Mouse (Mus musculus) limb, embryonic 10.5 days (tissue): ENCODE results near the gene Gm37240. TPM values are rescaled to one million over a fixed set of nuclear protein-coding genes. Genes with fewer than 3 reads are reported as not detected.

ENCODE experiments used
- DNase-seq: peaks from one replicate; pipeline ENCODE4 v3.0.0-alpha.2; 2017; ENCODE audit warnings: low spot score
- H3K27ac ChIP-seq: fragments of 300-500 bp; sonication (generic); 2 replicates; pipeline ENCODE4 v1.5.1; 2016; ENCODE audit warnings: mild to moderate bottlenecking
- H3K27me3 ChIP-seq: fragments of 300-500 bp; sonication (generic); 2 replicates; pipeline ENCODE4 v1.6.1; 2016; ENCODE audit warnings: low read depth, mild to moderate bottlenecking; ENCODE audit not compliant: poor library complexity, severe bottlenecking
- H3K36me3 ChIP-seq: fragments of 300-500 bp; sonication (generic); 2 replicates; pipeline ENCODE4 v1.6.1; 2016; ENCODE audit warnings: mild to moderate bottlenecking, moderate library complexity
- H3K4me1 ChIP-seq: fragments of 300-500 bp; sonication (generic); 2 replicates; pipeline ENCODE4 v1.6.1; 2016
- H3K4me3 ChIP-seq: fragments of 300-500 bp; sonication (generic); 2 replicates; pipeline ENCODE4 v1.5.1; 2016; ENCODE audit warnings: mild to moderate bottlenecking, moderate library complexity
- H3K9me3 ChIP-seq: fragments of 300-500 bp; sonication (generic); replicated peaks from 2 replicates; pipeline ENCODE4 v1.6.1; 2016; ENCODE audit warnings: mild to moderate bottlenecking
- WGBS: fragments of 180-500 bp; shearing (Covaris S2); methylation state at CpG from one replicate; pipeline ENCODE4 v1.1.7; 2016; 5-methylcytosine and 5-hydroxymethylcytosine counted together
- polyA plus RNA-seq: library from polyadenylated mRNA; unstranded; fragments of >200 nt; fragmentation: Nextera tagmentation; extraction: Ambion mirVana; gene quantifications from 2 replicates; pipeline ENCODE4 v1.2.1, GENCODE M21; 2016

Gm37240 gene
- polyA plus RNA-seq, 1 experiment from 2014 or later, result 3.1 TPM

DNA sequence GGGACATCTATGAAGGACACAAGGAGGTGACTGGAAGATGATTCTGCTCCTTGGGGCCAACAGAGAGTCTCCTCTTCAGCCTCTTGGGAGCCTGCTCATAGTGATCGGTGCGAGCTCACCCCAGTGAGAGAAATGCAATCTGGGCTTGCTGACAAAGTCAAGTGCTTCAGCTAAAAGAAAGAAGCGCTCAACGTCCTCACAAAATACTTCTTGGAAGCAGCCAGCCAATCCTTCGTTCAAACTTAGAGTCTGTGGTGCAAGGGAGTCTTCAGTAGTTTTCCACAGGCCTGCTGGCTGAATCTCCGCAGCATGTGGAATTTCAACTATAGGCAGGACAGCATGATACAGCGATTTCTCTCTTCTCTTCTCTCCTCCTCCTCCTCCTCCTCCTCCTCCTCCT, 680.8 kb downstream of the Gm37240 start:
- 89% methylated on average over 7 of the region's 7 CpGs for WGBS
- Histone ChIP-seq H3K36me3 (no peaks in the 10 kb centered on the region), H3K27ac (no peak overlapping the region), H3K4me1 (0 out of 2 replicates have a peak, but pooled peaks cover 3% of the 10 kb centered on the region), H3K27me3 (no peaks in the 10 kb centered on the region), H3K9me3 (no peaks in the 10 kb centered on the region), H3K4me3 (no peak overlapping the region)
- no peak for DNase-seq

DNA sequence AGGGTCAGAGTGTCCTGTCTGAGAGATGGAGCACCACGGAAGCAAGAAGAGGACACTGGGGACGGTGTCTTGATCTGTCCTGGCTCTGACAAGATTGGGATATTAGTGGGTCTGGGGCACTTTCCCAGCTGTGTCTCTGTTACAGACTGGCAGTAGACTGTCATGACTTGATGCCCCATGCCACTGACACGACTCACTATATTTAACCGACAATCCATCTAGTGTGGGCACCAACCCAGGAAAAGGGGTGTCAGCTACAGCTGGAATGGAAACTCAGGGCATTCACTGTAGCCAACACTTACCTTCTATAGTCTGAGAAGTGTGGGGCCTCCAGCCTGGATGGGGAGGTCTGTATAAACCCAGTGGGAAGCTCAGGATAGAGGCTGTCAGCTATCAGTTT, 681.4 kb downstream of the Gm37240 start:
- no peak overlapping the region for H3K4me3 ChIP-seq
- 91% methylated on average over 4 of the region's 4 CpGs for WGBS

DNA sequence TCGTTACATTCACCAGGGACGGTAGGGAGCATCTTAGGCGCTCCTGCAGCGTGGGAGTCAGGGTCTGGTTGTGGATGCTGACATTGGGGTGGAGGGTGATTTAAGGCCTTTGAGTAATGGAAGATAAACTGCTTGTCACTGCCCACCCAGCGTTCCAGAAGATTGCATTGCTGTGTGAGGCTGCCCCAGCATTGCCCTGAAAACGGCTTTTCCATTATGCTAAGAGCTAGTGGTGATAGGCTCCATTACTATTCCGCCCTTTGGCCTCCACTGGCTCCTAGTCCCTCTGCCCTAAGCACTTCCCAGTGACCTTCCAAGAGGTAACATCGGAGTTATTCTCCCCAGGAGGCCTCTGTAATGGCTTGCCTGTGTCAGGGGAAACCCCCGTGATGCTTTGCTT, 683.7 kb downstream of the Gm37240 start:
- H3K9me3 ChIP-seq, result no peaks in the 10 kb centered on the region
- 47% methylated on average over 9 of the region's 9 CpGs for WGBS
- H3K36me3 ChIP-seq, result no peaks in the 10 kb centered on the region
- DNase-seq, result no peak
- H3K4me1 ChIP-seq, result 0 out of 2 replicates have a peak, but pooled peaks cover 3% of the 10 kb centered on the region
- no peak overlapping the region for H3K4me3 ChIP-seq
- H3K27me3 ChIP-seq, result no peaks in the 10 kb centered on the region
- no peak overlapping the region for H3K27ac ChIP-seq

More for the DNA sequence above, 681.4 kb downstream of the Gm37240 start:
- Histone ChIP-seq H3K27me3 (no peaks in the 10 kb centered on the region), H3K27ac (no peak overlapping the region), H3K9me3 (no peaks in the 10 kb centered on the region), H3K36me3 (no peaks in the 10 kb centered on the region), H3K4me1 (0 out of 2 replicates have a peak, but pooled peaks cover 3% of the 10 kb centered on the region)
- no peak for DNase-seq

DNA sequence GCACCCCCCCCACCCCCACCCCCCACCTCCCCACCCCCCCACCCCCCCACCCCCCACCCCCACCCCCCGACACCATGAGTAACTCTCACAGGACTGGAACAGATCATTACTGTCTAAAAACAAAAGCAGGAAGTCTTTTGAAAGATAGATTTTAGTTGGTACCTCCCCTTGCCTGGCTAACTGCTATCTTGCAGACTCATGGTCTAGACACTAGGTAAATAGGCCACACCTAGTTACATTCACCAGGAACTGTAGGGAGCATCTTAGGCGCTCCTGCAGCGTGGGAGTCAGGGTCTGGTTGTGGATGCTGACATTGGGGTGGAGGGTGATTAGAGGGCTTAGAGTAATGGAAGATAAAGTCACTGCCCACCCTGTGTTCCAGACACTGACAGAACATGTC, 684.6 kb downstream of the Gm37240 start:
- Histone ChIP-seq H3K36me3 (no peaks in the 10 kb centered on the region), H3K27ac (no peak overlapping the region), H3K27me3 (no peaks in the 10 kb centered on the region), H3K9me3 (no peaks in the 10 kb centered on the region), H3K4me1 (0 out of 2 replicates have a peak, but pooled peaks cover 3% of the 10 kb centered on the region), H3K4me3 (no peak overlapping the region)
- 84% methylated on average over 3 of the region's 3 CpGs for WGBS
- DNase-seq, result no peak

DNA sequence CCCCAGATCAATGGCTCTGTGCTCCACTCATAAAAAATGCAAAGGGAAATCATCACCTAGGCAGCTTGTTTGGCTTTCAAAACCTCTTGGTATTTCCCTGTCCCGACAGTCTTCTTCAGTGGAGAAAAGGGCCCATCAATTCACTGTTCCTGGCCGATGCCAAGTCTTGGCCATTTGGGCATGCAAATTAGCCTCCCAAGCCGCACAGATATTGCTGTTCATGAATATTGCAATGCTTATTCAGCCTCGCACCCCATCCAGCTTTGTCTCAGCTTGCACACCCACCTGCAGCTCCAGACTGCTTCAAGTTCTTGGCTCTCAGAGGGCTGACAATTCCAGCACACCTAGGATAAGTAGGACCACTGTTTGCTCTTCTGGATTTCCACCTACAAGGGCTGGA, 685.5 kb downstream of the Gm37240 start:
- no peaks in the 10 kb centered on the region for H3K36me3 ChIP-seq
- 0 out of 2 replicates have a peak, but pooled peaks cover 3% of the 10 kb centered on the region for H3K4me1 ChIP-seq
- H3K27me3 ChIP-seq, result no peaks in the 10 kb centered on the region
- DNase-seq, result no peak
- H3K4me3 ChIP-seq, result no peak overlapping the region
- 80% methylated on average over 4 of the region's 4 CpGs for WGBS
- no peak overlapping the region for H3K27ac ChIP-seq
- no peaks in the 10 kb centered on the region for H3K9me3 ChIP-seq

DNA sequence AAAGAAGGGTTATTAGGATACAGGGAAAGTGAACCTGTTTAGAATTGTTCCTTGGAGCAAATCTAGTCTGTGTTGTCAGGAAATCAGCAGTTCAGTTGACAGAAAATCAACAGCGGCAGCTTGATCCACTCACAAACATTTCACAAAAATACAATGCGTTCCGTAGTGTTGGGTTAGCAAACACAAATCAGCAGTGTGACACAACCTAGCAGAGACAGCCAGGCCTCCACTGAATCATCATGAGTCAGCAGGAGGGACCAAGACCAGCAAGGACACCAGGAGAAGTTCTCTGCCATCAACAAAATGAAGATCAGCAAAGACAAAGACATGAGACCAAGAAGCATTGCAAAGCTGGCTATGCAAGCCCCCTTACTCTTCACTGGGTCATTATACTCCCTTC, 688.8 kb downstream of the Gm37240 start:
- H3K27ac ChIP-seq, result no peak overlapping the region

DNA sequence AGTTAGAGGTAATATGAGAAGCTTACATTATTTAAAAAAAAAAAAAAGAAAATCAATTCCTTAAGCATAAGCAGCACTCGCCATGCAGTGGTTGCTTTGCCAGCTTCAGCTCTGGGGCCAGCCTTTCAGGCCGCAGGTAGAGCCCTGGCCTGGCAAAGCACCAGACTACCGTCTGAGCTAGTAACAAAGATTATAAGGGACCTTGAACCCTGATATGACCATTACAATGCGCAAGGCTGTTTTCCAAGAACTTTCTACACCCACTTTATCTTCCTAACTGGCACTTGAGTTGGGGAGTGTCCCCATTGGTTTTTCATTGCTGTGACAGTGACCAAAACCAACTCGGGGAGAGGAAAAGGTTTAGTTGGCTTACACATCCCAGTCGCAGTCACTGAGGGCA, 690.2 kb downstream of the Gm37240 start:
- H3K27ac ChIP-seq, result no peak overlapping the region
- DNase-seq, result no peak
- no peak overlapping the region for H3K4me3 ChIP-seq
- H3K9me3 ChIP-seq, result no peaks in the 10 kb centered on the region
- no peaks in the 10 kb centered on the region for H3K36me3 ChIP-seq
- H3K4me1 ChIP-seq, result peaks cover 4% of the 10 kb centered on the region; the same call in 1 of the 2 replicates
- WGBS, result 88% methylated on average over 6 of the region's 6 CpGs
- no peaks in the 10 kb centered on the region for H3K27me3 ChIP-seq

More for the DNA sequence above, 688.8 kb downstream of the Gm37240 start:
- Histone ChIP-seq H3K9me3 (no peaks in the 10 kb centered on the region), H3K4me1 (peaks cover 4% of the 10 kb centered on the region; the same call in 1 of the 2 replicates), H3K27me3 (no peaks in the 10 kb centered on the region), H3K36me3 (no peaks in the 10 kb centered on the region), H3K4me3 (no peak overlapping the region)
- DNase-seq, result no peak
- 96% methylated on average over 3 of the region's 3 CpGs for WGBS

DNA sequence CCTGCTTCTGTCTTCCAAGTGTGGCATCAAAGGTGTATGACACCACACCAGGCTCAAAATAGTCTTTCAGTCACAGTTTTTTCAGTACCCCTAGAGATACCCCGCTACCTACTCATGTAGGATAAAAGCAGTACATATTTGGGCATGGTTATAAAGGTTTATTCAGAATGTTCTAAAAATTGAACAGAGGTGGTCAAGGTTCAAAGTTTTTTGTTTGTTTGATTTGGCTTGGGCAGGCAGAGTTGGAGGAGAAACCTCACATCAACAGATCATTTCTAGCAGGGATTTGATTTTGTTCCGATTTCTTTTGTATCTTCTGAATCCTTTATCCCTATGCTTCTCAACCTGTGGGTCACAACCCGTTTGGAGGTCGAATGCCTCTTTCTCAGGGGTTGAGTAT, 690.7 kb downstream of the Gm37240 start:
- no peaks in the 10 kb centered on the region for H3K9me3 ChIP-seq
- peaks cover 4% of the 10 kb centered on the region; the same call in 1 of the 2 replicates for H3K4me1 ChIP-seq
- DNase-seq, result no peak
- H3K27ac ChIP-seq, result no peak overlapping the region
- 88% methylated on average over 4 of the region's 4 CpGs for WGBS
- no peak overlapping the region for H3K4me3 ChIP-seq
- no peaks in the 10 kb centered on the region for H3K27me3 ChIP-seq
- H3K36me3 ChIP-seq, result no peaks in the 10 kb centered on the region

DNA sequence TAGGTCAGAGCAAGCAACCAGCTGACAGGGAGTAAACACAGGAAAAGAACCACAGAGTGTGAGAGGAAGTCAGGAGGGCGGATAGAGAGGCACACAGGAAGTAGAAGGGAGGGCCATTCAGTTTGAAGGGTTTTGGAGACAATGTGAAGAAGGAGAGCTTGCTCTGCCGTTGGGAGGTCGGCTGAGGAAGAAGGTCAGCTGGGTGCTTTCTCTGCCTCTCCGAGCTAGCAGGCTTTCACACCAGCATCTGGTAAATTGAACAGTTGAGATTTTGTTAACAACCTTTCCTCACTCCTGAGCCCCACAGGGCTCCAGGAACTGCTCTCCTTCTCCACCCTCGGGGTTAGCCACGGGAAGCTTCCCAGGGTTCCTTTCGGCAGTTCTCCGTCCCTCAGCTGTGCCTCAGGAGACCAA, 692.2 kb downstream of the Gm37240 start:
- H3K9me3 ChIP-seq, result no peaks in the 10 kb centered on the region
- H3K36me3 ChIP-seq, result no peaks in the 10 kb centered on the region
- H3K4me3 ChIP-seq, result peak overlapping the region; percentile 15; the same call in 1 of the 2 replicates
- DNase-seq, result no peak
- peaks cover 4% of the 10 kb centered on the region; the same call in 1 of the 2 replicates for H3K4me1 ChIP-seq
- 71% methylated on average over 8 of the region's 8 CpGs for WGBS
- H3K27me3 ChIP-seq, result no peaks in the 10 kb centered on the region
- H3K27ac ChIP-seq, result peak overlapping the region; percentile 56; the same call in 1 of the 2 replicates

DNA sequence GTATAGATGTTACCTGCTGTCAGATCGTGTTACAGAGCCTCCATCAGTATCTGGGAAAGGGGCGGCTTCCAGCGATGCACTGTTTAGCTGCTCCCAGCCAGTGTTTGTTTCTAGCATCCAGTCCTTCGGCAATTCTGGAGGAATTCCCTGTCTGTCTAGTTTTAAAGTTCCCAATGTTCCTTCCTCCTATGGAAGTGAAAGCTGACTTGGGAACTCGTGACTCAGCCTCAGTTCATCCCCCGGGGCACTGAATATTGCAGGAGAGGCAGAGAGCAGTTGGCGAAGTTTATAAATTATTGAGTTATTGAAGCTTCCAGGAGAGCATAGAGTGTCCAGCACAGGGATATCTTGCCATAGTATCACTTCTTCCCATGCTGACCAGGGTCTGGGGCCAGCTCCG, 697.5 kb downstream of the Gm37240 start:
- peaks cover 18% of the 10 kb centered on the region; the same call in 1 of the 2 replicates for H3K27me3 ChIP-seq
- H3K9me3 ChIP-seq, result no peaks in the 10 kb centered on the region
- 69% methylated on average over 8 of the region's 8 CpGs for WGBS
- no peak overlapping the region for H3K27ac ChIP-seq
- no peaks in the 10 kb centered on the region for H3K36me3 ChIP-seq
- H3K4me3 ChIP-seq, result no peak overlapping the region
- DNase-seq, result no peak
- H3K4me1 ChIP-seq, result peaks cover 27% of the 10 kb centered on the region

DNA sequence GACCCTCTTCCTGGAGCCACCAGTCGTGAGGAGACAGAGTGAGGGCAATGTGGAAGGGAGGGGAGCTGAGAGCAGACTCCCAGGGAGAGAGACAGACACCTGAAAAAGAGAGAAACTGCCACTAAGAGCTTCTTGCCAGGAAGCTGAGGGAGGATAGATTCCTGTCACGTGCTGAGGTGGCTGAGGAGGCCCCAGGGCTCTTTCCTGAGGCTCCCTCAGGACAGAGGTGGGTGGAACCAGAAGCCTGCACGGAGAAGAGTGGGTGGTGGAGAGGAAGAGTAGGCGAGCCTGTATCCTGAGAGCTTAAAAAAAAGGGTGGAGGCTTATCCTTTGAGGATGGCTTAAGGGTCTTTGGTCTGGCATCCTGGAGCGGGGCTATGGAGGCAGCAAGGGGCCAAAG, 699.0 kb downstream of the Gm37240 start:
- Histone ChIP-seq H3K4me3 (no peak overlapping the region), H3K36me3 (no peaks in the 10 kb centered on the region), H3K27me3 (peaks cover 18% of the 10 kb centered on the region; the same call in 1 of the 2 replicates), H3K4me1 (peaks cover 31% of the 10 kb centered on the region), H3K9me3 (no peaks in the 10 kb centered on the region), H3K27ac (no peak overlapping the region)
- no peak for DNase-seq
- WGBS, result 30% methylated on average over 5 of the region's 5 CpGs

DNA sequence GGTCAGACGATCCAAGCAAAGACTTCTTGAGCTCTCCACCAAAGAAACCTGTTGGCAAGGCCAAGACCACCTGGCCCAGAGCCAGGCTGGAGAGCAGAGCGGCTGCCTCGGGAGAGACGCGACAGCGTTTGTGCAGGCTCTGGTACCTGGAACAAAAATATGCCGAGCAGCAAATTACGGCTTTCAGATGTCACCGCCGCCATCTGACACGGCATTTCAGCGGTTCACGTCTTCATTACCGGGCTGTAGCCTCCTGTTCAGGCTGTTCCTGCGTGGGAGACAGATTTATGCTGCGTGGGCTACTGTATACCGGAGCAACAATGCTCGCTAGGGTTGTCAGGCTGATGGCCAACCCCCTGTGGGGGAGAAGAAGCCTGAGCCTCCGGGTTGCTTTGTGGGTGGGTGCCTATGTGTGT, 700.6 kb downstream of the Gm37240 start:
- Histone ChIP-seq H3K4me1 (peaks cover 31% of the 10 kb centered on the region), H3K27ac (peak overlapping the region; percentile 34; the same call in 1 of the 2 replicates), H3K36me3 (no peaks in the 10 kb centered on the region), H3K9me3 (no peaks in the 10 kb centered on the region), H3K4me3 (0 out of 2 replicates have a peak overlapping the region, but pooled peaks have one; percentile 6), H3K27me3 (peaks cover 18% of the 10 kb centered on the region; the same call in 1 of the 2 replicates)
- no peak for DNase-seq
- WGBS, result 52% methylated on average over 19 of the region's 19 CpGs

DNA sequence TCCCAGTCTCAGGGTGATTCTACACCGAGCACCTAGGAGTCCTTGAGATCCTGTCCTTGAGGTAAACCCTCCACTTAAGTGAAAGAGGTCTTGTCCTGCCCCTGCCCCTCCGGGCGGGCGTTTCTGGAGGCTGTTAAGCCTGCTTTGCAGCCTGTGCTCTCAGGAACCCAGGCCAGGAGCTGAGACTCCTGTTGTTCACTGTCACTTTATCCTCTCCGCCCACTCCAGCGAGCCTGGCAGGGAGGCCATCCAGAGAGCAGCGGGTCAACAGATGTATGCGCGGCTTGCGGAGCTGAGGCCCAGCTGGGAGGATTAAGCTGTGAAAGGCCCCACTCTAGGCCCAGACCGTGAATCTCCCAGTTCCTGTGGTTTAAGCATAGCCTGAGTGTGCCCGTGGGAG, 701.5 kb downstream of the Gm37240 start:
- H3K9me3 ChIP-seq, result no peaks in the 10 kb centered on the region
- peaks cover 18% of the 10 kb centered on the region; the same call in 1 of the 2 replicates for H3K27me3 ChIP-seq
- 3% methylated on average over 12 of the region's 12 CpGs for WGBS
- no peaks in the 10 kb centered on the region for H3K36me3 ChIP-seq
- peak; percentile 57 for DNase-seq
- no peak overlapping the region for H3K4me3 ChIP-seq
- H3K4me1 ChIP-seq, result peaks cover 31% of the 10 kb centered on the region
- peak overlapping the region; percentile 54; the same call in 1 of the 2 replicates for H3K27ac ChIP-seq

DNA sequence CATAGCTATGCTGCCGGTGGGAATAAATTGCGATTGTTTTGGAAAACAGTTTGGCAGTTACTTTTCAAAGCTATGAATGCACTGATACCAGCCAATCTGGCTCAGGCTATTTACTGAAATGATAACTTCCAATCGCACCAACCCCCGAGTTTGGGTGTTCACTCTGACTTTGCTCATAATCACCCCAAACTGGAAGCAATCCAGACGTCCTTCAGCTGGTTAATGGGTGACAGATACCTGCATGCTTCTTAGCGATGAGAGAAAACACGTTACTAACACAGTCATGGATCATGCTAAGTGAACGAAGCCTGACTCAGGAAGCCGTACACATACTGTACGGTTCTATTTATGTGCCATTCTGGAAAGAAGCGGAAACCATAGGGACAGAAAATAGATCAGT, 702.4 kb downstream of the Gm37240 start:
- H3K27me3 ChIP-seq, result peaks cover 18% of the 10 kb centered on the region; the same call in 1 of the 2 replicates
- no peaks in the 10 kb centered on the region for H3K9me3 ChIP-seq
- WGBS, result 84% methylated on average over 11 of the region's 11 CpGs
- no peak for DNase-seq
- no peaks in the 10 kb centered on the region for H3K36me3 ChIP-seq
- no peak overlapping the region for H3K27ac ChIP-seq
- H3K4me3 ChIP-seq, result no peak overlapping the region
- peaks cover 31% of the 10 kb centered on the region for H3K4me1 ChIP-seq
